Mouse (Mus musculus): Measurements from ENCODE around the gene Pofut1.

DNA sequence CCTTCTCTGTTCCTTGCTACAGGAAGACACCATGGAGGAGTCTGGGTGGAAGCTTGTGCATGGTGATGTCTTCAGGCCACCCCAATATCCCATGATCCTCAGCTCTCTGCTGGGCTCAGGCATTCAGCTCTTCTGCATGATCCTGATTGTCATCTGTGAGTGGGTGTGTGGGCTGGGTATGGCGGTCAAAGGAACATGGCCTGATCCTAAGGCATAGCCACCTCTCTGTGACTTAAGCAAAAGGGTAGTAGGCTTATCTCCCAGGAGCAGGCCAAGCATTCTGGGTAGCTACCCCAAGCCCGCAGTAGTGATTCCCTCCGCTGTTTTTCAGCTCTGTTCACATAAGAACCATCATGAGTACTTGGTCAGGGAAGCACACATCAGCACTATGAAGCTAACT, 47.1 kb upstream of the Pofut1 start:
- TF ChIP-seq CTCF (IDR thresholded peaks at IDR 0.05; ENCODE audit: extremely low read depth, insufficient read depth, insufficient read length, insufficient replicate concordance), result no peak
- no peak for TF ChIP-seq POLR2A (IDR thresholded peaks at IDR 0.05; ENCODE audit: low read depth, low read length)
